Mouse (Mus musculus): ENCODE measurements around the gene Slc25a26.

GRCm38 (mm10) chr6:94615936-94616335 is 115.8 kb downstream of the Slc25a26 start:
- TF ChIP-seq CTCF (IDR thresholded peaks at IDR 0.05) (no peak), EP300 (IDR thresholded peaks at IDR 0.05) (no peak)
